Mouse (Mus musculus): Measurements from ENCODE around the gene Gm13276.
"Not testable (repeated sequence)": the region's sequence is repeated elsewhere in the genome, so short reads cannot be mapped to it uniquely, and the experiment has no call there.

Gene Gm13276

DNA sequence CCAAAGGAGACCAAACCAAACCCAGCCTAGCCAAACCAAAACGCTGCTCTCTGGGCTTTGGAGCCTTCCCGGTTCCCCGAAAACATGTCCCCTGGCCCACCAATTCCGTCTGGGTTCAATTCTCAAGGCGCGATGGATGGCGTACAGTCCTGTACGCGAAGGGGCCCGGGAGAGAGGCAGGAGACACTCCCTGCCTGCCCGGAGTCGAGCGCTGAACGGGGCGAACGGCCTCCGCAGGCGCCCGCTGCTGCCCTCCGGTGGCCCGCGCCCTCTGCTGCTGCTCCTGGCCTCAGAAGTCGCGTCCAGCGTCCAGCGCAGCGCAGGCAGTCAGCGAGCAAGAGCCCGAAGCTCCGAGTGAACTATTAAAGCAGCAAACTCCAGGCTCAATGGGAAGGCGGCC is 3.2 kb upstream of the Gm13276 start:
- not testable (repeated sequence) for DNase-seq (ENCODE audit: extremely low read depth, low read depth)

DNA sequence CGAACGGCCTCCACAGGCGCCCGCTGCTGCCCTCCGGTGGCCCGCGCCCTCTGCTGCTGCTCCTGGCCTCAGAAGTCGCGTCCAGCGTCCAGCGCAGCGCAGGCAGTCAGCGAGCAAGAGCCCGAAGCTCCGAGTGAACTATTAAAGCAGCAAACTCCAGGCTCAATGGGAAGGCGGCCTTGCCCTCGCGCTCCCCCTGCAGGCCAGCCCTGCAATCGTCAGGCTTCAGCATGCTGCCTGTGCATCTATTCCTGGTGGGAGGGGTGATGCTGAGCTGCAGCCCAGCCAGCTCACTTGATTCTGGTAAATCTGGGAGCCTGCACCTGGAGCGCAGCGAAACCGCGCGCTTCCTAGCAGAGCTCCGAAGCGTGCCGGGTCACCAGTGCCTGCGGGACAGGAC is 2.9 kb downstream of the Gm13276 start, which contains the start of gene Gm13277:
Gene Gm13277 (plus strand): TSS at position 231 of the 400 bp plus-strand sequence.
- DNase-seq (ENCODE audit: extremely low read depth, low read depth), result not testable (repeated sequence)

DNA sequence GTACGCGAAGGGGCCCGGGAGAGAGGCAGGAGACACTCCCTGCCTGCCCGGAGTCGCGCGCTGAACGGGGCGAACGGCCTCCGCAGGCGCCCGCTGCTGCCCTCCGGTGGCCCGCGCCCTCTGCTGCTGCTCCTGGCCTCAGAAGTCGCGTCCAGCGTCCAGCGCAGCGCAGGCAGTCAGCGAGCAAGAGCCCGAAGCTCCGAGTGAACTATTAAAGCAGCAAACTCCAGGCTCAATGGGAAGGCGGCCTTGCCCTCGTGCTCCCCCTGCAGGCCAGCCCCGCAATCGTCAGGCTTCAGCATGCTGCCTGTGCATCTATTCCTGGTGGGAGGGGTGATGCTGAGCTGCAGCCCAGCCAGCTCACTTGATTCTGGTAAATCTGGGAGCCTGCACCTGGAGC is 5.7 kb downstream of the Gm13276 start, which contains the start of gene Gm13278:
Gene Gm13278 (plus strand): TSS at position 301 of the 400 bp plus-strand sequence.
- DNase-seq (ENCODE audit: extremely low read depth, low read depth), result not testable (repeated sequence)

DNA sequence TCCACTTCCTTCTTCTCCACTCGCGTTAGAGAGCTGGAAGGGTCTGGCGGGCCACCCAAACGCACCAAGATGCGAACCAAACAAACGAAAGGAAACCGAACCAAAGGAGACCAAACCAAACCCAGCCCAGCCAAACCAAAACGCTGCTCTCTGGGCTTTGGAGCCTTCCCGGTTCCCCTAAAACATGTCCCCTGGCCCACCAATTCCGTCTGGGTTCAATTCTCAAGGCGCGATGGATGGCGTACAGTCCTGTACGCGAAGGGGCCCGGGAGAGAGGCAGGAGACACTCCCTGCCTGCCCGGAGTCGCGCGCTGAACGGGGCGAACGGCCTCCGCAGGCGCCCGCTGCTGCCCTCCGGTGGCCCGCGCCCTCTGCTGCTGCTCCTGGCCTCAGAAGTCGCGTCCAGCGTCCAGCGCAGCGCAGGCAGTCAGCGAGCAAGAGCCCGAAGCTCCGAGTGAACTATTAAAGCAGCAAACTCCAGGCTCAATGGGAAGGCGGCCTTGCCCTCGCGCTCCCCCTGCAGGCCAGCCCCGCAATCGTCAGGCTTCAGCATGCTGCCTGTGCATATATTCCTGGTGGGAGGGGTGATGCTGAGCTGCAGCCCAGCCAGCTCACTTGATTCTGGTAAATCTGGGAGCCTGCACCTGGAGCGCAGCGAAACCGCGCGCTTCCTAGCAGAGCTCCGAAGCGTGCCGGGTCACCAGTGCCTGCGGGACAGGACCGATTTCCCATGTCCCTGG is 8.6 kb downstream of the Gm13276 start, which contains the start of gene Gm13275:
Gene Gm13275 (plus strand): TSS at position 552 of the 740 bp plus-strand sequence.
- not testable (repeated sequence) for DNase-seq (ENCODE audit: extremely low read depth, low read depth)

DNA sequence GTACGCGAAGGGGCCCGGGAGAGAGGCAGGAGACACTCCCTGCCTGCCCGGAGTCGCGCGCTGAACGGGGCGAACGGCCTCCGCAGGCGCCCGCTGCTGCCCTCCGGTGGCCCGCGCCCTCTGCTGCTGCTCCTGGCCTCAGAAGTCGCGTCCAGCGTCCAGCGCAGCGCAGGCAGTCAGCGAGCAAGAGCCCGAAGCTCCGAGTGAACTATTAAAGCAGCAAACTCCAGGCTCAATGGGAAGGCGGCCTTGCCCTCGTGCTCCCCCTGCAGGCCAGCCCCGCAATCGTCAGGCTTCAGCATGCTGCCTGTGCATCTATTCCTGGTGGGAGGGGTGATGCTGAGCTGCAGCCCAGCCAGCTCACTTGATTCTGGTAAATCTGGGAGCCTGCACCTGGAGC is 11.6 kb downstream of the Gm13276 start, which contains the start of gene Gm13279:
Gene Gm13279 (plus strand): TSS at position 301 of the 400 bp plus-strand sequence.
- not testable (repeated sequence) for DNase-seq (ENCODE audit: extremely low read depth, low read depth)

DNA sequence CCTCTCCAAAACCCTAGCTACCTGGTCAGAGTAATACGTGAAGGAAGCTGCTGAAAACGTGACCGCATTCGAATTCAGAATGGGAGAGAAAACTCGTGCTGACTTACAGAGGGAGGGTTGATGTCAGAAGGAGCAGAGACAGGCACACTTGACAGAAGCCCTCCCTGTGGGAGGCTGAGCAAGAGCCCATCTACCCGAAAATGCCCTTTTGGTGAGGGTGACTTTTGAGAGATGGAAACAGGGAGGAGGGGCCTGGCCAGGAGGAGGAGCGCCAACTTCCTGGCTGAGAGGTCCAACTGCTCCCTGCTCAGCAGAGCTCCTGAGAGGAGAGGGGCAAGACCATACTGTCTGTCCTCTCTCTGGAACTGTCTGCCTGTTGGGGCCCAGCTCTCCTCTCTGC is 13.9 kb downstream of the Gm13276 start, which contains the start of gene Gm13285:
Gene Gm13285 (plus strand): TSS at position 301 of the 400 bp plus-strand sequence.
- DNase-seq (ENCODE audit: extremely low read depth, low read depth), result not testable (repeated sequence)

DNA sequence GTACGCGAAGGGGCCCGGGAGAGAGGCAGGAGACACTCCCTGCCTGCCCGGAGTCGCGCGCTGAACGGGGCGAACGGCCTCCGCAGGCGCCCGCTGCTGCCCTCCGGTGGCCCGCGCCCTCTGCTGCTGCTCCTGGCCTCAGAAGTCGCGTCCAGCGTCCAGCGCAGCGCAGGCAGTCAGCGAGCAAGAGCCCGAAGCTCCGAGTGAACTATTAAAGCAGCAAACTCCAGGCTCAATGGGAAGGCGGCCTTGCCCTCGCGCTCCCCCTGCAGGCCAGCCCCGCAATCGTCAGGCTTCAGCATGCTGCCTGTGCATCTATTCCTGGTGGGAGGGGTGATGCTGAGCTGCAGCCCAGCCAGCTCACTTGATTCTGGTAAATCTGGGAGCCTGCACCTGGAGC is 17.4 kb downstream of the Gm13276 start, which contains the start of gene Gm13287:
Gene Gm13287 (plus strand): TSS at position 301 of the 400 bp plus-strand sequence.
- not testable (repeated sequence) for DNase-seq (ENCODE audit: extremely low read depth, low read depth)

DNA sequence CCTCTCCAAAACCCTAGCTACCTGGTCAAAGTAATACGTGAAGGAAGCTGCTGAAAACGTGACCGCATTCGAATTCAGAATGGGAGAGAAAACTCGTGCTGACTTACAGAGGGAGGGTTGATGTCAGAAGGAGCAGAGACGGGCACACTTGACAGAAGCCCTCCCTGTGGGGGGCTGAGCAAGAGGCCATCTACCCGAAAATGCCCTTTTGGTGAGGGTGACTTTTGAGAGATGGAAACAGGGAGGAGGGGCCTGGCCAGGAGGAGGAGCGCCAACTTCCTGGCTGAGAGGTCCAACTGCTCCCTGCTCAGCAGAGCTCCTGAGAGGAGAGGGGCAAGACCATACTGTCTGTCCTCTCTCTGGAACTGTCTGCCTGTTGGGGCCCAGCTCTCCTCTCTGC is 19.7 kb downstream of the Gm13276 start, which contains the start of gene Gm13288:
Gene Gm13288 (plus strand): TSS at position 301 of the 400 bp plus-strand sequence.
- DNase-seq (ENCODE audit: extremely low read depth, low read depth), result not testable (repeated sequence)

DNA sequence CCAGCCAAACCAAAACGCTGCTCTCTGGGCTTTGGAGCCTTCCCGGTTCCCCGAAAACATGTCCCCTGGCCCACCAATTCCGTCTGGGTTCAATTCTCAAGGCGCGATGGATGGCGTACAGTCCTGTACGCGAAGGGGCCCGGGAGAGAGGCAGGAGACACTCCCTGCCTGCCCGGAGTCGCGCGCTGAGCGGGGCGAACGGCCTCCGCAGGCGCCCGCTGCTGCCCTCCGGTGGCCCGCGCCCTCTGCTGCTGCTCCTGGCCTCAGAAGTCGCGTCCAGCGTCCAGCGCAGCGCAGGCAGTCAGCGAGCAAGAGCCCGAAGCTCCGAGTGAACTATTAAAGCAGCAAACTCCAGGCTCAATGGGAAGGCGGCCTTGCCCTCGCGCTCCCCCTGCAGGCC is 20.3 kb downstream of the Gm13276 start:
- not testable (repeated sequence) for DNase-seq (ENCODE audit: extremely low read depth, low read depth)

DNA sequence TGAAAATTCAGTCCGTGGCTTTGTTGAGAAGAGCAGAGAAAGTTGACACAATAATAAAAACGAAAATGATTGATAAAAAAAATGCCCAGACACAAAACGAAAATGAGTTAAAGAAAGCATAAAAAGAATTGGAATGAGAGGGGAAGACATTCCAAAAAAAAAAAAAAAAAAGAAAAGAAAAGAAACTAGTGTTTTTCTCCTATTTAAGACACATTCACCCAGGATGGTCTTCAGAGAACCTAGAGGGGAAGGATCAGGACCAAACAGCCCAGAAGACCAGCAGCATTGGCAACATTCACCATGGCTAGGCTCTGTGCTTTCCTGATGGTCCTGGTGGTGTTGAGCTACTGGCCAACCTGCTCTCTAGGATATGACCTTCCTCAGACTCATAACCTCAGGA is 30.4 kb downstream of the Gm13276 start, which contains the start of gene Ifna7:
Gene Ifna7 (plus strand): TSS at position 301 of the 400 bp plus-strand sequence.
- DNase-seq (ENCODE audit: extremely low read depth, low read depth), result no peak

DNA sequence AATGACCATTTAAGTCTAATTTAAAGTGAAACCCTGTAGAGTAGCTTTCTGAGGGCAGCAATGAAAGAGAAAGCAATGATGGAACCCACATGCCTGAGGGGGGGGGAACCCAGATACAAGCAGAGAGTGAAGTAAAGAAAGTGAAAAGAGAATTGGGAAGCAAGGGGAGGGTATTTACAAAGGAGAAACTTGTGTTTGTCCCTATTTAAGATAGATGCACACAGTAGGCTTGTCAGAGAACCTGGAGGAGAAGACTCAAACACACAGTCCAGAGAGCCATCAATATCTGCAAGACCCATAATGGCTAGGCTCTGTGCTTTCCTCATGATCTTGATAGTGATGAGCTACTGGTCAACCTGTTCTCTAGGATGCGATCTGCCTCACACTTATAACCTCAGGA is 34.1 kb downstream of the Gm13276 start, which contains the start of gene Ifna11:
Gene Ifna11 (plus strand): TSS at position 301 of the 400 bp plus-strand sequence.
- DNase-seq (ENCODE audit: extremely low read depth, low read depth), result no peak

DNA sequence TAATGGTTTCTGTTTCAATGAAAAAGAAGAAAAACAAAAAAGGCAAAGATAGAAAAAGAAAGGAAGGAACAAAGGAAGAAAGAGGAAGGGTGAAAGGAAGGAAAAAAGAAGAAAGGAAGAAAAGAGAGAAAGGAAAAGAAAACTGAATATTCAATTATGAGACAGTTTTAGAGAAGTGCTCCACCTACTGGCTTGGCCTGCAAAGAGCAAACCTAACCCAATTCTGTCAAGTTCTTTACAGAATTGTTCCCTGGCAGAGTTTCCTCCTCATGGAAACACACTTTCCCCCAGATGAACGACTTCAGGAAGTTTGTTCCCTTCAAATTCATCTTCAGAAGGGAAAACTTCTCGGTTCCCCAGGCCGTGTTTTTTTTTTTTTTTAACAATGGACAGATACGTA is 37.5 kb downstream of the Gm13276 start:
- no peak for DNase-seq (ENCODE audit: extremely low read depth, low read depth)

DNA sequence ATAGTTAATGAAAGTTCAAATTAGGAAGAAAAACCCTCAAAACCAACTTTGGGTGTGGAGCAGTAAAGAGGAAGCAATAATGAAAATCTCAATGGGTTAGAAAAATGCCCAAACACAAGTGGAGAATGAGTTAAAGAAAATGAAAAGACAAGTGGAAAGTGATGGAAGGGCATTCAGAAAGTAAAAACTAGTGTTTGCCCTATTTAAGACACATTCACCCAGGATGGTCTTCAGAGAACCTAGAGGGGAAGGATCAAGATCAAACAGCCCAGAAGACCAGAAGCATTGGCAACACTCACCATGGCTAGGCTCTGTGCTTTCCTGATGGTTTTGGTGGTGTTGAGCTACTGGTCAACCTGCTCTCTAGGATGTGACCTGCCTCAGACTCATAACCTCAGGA is 41.6 kb downstream of the Gm13276 start, which contains the start of gene Ifna6:
Gene Ifna6 (plus strand): TSS at position 301 of the 400 bp plus-strand sequence.
- not testable (repeated sequence) for DNase-seq (ENCODE audit: extremely low read depth, low read depth)

DNA sequence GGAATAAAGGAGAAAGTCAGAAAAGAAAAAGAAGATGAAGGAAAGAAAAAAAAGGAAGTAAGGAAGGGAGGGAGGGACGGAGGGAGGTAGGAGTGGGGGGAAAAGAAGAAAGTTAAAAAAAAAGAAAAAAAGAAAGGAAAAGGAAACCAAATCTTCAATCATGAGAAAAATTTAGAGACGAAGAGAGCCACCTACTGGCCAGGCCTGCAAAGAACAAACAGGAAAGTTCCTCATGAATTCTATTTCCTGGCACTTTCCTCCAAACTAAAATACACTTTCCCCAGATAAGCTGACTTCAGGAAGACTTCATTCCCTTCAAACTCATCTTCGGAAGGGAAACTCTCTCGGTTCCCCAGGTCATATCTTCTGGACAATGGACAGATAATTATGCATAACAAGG is 45.0 kb downstream of the Gm13276 start:
- DNase-seq (ENCODE audit: extremely low read depth, low read depth), result no peak

DNA sequence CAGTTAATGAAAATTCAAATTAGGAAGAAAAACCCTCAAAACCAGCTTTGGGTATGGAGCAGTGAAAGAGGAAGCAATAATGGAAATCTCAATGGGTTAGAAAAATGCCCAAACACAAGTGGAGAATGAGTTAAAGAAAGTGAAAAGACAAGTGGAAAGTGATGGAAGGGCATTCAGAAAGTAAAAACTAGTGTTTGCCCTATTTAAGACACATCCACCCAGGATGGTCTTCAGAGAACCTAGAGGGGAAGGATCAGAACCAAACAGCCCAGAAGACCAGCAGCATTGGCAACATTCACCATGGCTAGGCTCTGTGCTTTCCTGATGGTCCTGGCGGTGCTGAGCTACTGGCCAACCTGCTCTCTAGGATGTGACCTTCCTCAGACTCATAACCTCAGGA is 49.7 kb downstream of the Gm13276 start, which contains the start of gene Ifna5:
Gene Ifna5 (plus strand): TSS at position 301 of the 400 bp plus-strand sequence.
- not testable (repeated sequence) for DNase-seq (ENCODE audit: extremely low read depth, low read depth)

All from MEL-GATA-1-ER (cell line).